Mouse (Mus musculus) bone marrow, adult 2 months (tissue): ENCODE data around the gene Fundc1.

Source experiments
- CTCF ChIP-seq: fragments of 200-500 bp; IDR thresholded peaks from 2 replicates; pipeline ENCODE4 v1.5.1; 2011; ENCODE audit warnings: low read length, control low read depth; ENCODE audit not compliant: control insufficient read depth, insufficient read depth
- POLR2A ChIP-seq: fragments of 200-500 bp; IDR thresholded peaks from 2 replicates; pipeline ENCODE4 v1.6.1; 2011; ENCODE audit warnings: low read depth, mild to moderate bottlenecking, control low read depth, low read length, borderline replicate concordance; ENCODE audit not compliant: control insufficient read depth

DNA sequence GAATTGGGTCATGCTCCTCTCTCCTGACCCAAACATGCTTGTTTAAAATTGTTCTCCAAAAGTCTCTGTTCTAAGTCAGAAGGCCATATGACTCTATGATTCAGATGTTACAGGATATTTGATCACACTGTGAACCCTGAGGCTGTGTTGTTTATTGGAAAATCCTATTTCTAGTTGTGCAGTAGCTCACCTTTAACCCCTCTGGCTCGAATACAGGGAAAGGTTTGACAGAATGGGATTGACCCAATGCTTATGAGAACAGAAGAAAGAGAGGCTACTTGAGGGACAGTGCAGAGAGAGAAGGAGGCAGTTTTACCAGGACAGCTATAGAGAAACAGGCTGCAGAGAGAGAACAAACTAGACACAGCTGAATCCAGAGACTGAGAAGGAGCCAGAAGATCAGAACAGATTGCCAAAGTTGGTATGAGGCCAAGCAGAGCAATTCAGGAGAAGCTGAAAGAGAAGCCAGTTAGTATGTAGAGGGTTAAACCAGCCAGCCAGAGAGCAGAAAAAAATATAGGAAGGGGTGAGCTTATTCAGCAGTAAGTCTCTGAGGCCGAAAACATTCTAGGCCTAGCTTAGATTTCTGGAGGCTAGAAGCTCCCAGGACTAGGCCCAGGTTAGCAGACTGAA lies 27.1 kb downstream of the Fundc1 start:
- no peak for TF ChIP-seq CTCF
- TF ChIP-seq POLR2A = no peak
